Mouse (Mus musculus) kidney, embryonic 15.5 days (tissue): Measurements from ENCODE around the gene Tpo. TPM values are rescaled to one million over a fixed set of nuclear protein-coding genes. Genes with fewer than 3 reads are reported as not detected.

Experiments
- ATAC-seq: fragments of 200-750 bp; cut with Nextera tagmentation; replicated peaks from 2 replicates; pipeline ENCODE4 v1.8.0; 2017; ENCODE audit warnings: moderate TSS enrichment; ENCODE audit not compliant: low FRiP score
- H3K27ac ChIP-seq: fragments of 300-500 bp; sonication (generic); 2 replicates; pipeline ENCODE4 v1.5.1; 2015; ENCODE audit warnings: mild to moderate bottlenecking, inconsistent platforms
- H3K27me3 ChIP-seq: fragments of 300-500 bp; sonication (generic); 2 replicates; pipeline ENCODE4 v1.6.1; 2015; ENCODE audit warnings: inconsistent platforms
- H3K36me3 ChIP-seq: fragments of 300-500 bp; sonication (generic); 2 replicates; pipeline ENCODE4 v1.6.1; 2015; ENCODE audit warnings: inconsistent platforms
- H3K4me1 ChIP-seq: fragments of 300-500 bp; sonication (generic); 2 replicates; pipeline ENCODE4 v1.6.1; 2015; ENCODE audit warnings: inconsistent platforms
- H3K4me2 ChIP-seq: fragments of 300-500 bp; sonication (generic); 2 replicates; pipeline ENCODE4 v1.6.1; 2015; ENCODE audit warnings: moderate library complexity, mild to moderate bottlenecking, inconsistent platforms
- H3K4me3 ChIP-seq: fragments of 300-500 bp; sonication (generic); replicated peaks from 2 replicates; pipeline ENCODE4 v1.5.1; 2015; ENCODE audit warnings: mild to moderate bottlenecking, inconsistent platforms
- H3K9ac ChIP-seq: fragments of 300-500 bp; sonication (generic); 2 replicates; pipeline ENCODE4 v1.6.1; 2015; ENCODE audit warnings: mild to moderate bottlenecking, inconsistent platforms
- H3K9me3 ChIP-seq: fragments of 300-500 bp; sonication (generic); replicated peaks from 2 replicates; pipeline ENCODE4 v1.6.1; 2016; ENCODE audit warnings: inconsistent platforms
- WGBS: fragments of 180-500 bp; shearing (Covaris S2); methylation state at CpG from one replicate; pipeline ENCODE4 v1.1.7; 2015; ENCODE audit warnings: mixed read lengths; 5-methylcytosine and 5-hydroxymethylcytosine counted together
- polyA plus RNA-seq: library from polyadenylated mRNA; unstranded; fragments of >200 nt; fragmentation: Nextera tagmentation; extraction: Ambion mirVana; gene quantifications from 2 replicates; pipeline ENCODE4 v1.2.1, GENCODE M21; 2015

Gene Tpo
- polyA plus RNA-seq, 1 experiment from 2014 or later, result not detected

DNA sequence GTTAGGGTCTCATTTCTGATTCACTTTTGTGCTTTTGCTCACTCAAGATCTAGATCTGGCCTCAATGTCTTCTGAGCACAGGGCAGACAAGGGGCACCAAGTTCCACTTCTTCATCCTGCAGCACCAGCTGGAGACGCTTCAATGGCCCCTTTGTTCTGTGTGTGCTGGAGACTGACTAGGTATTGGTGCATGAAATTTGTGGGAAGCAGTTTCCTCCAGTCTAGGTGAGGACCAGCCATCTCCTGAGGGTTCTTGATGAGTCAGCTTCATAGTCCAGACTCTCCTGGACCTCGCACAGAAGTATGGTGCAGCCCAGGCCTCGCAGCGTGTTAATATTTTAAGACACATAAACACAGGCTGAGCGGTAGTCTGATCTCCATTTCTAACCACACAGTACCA, 97.7 kb downstream of the Tpo start:
- Histone ChIP-seq H3K9me3 (no peaks in the 10 kb centered on the region), H3K36me3 (no peaks in the 10 kb centered on the region), H3K27ac (no peak overlapping the region), H3K4me1 (no peaks in the 10 kb centered on the region), H3K27me3 (no peaks in the 10 kb centered on the region), H3K4me2 (no peak overlapping the region), H3K9ac (no peak overlapping the region), H3K4me3 (no peak overlapping the region)
- peak; percentile 55; the same call in 1 of the 2 replicates for ATAC-seq
- WGBS, result 74% methylated on average over 5 of the region's 5 CpGs

DNA sequence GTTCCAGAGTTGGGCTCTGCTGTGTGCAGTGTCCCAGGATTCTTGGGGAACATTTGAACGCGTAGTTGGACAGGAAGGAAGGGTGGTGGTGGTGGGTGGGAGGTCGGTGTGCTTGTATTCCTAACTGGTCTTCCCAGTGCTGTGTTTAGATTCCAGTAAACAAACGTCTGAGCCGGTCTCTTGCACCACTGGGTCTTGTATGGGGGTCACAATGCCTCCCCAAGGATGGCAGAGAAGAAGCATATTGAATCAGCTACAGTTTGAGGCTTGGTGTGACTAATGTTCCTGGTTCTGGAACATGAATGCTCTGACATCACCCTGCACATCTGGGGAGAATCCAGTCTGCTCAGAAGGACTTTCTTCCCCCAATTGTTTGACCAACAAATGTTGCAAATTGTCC, 101.9 kb downstream of the Tpo start:
- Histone ChIP-seq H3K27ac (no peak overlapping the region), H3K4me2 (no peak overlapping the region), H3K4me1 (no peaks in the 10 kb centered on the region), H3K36me3 (no peaks in the 10 kb centered on the region), H3K4me3 (no peak overlapping the region), H3K27me3 (no peaks in the 10 kb centered on the region), H3K9me3 (no peaks in the 10 kb centered on the region), H3K9ac (no peak overlapping the region)
- no peak for ATAC-seq
- WGBS, result 65% methylated on average over 5 of the region's 5 CpGs

DNA sequence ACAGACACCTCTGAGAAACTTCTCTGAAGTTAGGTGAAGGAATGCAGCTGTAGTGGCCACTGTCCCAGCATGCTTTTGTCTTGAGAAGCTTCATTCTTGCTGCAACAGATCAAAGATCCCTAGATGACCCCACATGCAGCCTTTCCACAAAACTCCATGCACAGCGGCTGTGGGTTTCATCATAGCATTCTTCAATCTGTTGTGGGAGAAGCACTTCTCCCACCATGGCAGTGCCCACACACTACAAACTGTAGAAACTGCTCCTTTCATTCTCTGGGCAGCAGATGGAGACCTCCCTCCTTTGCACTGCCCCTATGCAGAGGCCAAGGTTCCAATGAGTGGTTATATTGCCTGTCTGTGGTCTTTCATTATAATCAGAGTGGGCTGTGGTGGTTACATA, 103.3 kb downstream of the Tpo start:
- no peak for ATAC-seq
- Histone ChIP-seq H3K9ac (no peak overlapping the region), H3K9me3 (no peaks in the 10 kb centered on the region), H3K4me3 (no peak overlapping the region), H3K27ac (no peak overlapping the region), H3K27me3 (no peaks in the 10 kb centered on the region), H3K4me1 (no peaks in the 10 kb centered on the region), H3K36me3 (no peaks in the 10 kb centered on the region), H3K4me2 (no peak overlapping the region)
- 73% methylated on average over 1 of the region's 1 CpGs for WGBS

DNA sequence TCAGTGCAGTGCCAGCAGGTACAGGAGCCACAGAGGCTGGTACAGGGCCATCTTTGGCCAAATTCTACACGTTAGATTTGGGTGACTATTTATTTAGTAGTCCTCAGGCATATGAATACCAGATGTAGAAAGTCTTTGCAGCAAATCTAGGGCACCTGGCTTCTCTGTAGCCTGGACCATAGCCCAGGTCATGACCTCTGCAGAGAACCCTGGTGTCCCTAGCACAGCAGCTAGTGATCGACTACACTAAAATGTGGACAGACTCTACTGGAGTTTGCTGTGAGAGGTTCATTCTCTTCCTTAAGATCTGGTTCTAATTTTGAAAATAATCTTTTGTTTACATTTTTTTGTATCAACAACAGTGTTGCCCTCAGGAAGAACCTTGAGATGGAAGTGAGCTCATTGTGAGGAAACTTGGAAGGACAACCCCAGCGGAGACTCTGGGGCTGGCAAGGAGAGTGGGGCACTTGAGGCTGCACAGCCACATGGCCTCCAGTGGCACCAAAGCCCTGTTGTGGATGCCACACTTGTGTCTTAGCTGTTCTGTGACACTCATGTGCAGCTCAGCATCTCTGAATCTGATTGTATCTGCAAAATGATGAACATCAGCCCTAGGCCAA, 104.6 kb downstream of the Tpo start:
- 82% methylated on average over 3 of the region's 3 CpGs for WGBS
- H3K4me2 ChIP-seq, result no peak overlapping the region
- no peak for ATAC-seq
- H3K4me3 ChIP-seq, result no peak overlapping the region
- H3K27ac ChIP-seq, result no peak overlapping the region
- no peaks in the 10 kb centered on the region for H3K36me3 ChIP-seq
- H3K4me1 ChIP-seq, result no peaks in the 10 kb centered on the region
- H3K27me3 ChIP-seq, result no peaks in the 10 kb centered on the region
- no peaks in the 10 kb centered on the region for H3K9me3 ChIP-seq
- H3K9ac ChIP-seq, result no peak overlapping the region

DNA sequence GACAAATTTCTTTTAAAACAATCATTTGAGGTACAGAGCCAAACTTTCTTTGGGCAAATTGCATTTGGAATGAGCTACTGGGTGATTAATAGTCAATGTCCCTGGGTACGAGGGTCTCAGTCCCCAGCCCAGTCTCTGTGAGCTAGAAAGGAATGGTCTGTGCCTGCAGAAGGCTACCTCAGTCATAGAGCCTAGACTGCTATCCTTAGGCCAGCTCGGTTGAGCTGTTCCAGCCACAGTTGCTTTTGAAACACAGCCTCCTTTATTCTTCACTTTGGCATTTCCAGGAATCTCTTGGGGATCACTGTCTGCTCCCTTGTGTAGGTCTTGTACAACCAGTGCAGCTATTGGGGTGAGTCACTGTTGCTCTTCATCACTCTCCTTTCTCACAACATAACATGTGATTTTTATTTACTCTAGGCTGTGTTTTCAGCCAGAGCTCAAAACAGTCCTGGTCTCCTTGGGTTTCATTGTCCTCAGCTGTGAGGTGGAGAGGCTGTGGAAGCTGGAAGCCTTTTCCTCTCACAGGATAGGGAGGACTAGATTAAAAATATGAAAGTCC, 108.1 kb downstream of the Tpo start:
- Histone ChIP-seq H3K9me3 (no peaks in the 10 kb centered on the region), H3K4me1 (no peaks in the 10 kb centered on the region), H3K27ac (no peak overlapping the region), H3K27me3 (no peaks in the 10 kb centered on the region), H3K36me3 (no peaks in the 10 kb centered on the region), H3K4me2 (no peak overlapping the region), H3K4me3 (no peak overlapping the region), H3K9ac (no peak overlapping the region)
- ATAC-seq, result no peak
- WGBS, result 62% methylated on average over 2 of the region's 2 CpGs

DNA sequence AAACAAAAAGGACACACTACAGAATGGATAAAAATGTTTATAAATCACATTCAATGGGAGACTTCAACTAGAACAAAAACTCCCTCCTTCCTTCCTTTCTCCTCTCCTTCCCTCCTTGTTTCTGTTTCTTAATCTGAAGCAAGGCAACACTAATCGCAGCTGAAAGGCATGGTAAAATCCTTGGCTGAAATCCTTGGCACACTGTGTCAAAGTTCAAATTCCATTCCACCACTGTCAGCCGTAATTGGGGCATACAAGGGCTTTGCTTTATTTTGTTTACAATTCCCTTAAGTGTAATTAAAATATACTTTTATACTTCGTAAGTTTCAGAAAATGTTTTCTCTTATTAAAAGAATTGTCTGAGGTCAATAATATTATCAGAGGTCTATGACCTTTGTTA, 108.9 kb downstream of the Tpo start:
- Histone ChIP-seq H3K9ac (no peak overlapping the region), H3K36me3 (peaks cover 7% of the 10 kb centered on the region; the same call in 1 of the 2 replicates), H3K4me2 (no peak overlapping the region), H3K4me3 (no peak overlapping the region), H3K27me3 (no peaks in the 10 kb centered on the region), H3K27ac (no peak overlapping the region), H3K9me3 (no peaks in the 10 kb centered on the region), H3K4me1 (no peaks in the 10 kb centered on the region)
- ATAC-seq, result no peak
- WGBS, result 55% methylated on average over 3 of the region's 3 CpGs

DNA sequence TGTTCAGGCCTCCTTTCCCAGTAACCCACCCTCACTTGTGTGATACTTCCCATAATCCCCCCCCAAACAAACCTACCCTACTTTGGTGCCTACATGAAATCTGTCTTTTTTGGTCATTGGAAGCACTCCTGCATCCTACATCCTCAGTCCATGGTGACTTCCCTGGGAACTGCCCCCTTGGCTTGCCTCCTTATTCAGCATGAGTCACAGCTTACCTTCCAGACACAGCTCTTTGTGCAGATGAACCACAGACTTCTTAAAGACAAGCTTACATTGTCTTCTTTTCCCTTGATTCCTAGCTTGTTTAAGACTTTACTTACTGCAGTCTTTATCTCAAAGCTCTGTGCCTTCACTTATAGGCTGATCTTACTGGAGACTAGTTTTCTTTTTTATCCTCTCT, 112.0 kb downstream of the Tpo start:
- H3K9me3 ChIP-seq, result no peaks in the 10 kb centered on the region
- H3K9ac ChIP-seq, result no peak overlapping the region
- peaks cover 35% of the 10 kb centered on the region for H3K36me3 ChIP-seq
- no peaks in the 10 kb centered on the region for H3K27me3 ChIP-seq
- H3K4me1 ChIP-seq, result no peaks in the 10 kb centered on the region
- ATAC-seq, result no peak
- no peak overlapping the region for H3K27ac ChIP-seq
- H3K4me2 ChIP-seq, result no peak overlapping the region
- H3K4me3 ChIP-seq, result no peak overlapping the region

DNA sequence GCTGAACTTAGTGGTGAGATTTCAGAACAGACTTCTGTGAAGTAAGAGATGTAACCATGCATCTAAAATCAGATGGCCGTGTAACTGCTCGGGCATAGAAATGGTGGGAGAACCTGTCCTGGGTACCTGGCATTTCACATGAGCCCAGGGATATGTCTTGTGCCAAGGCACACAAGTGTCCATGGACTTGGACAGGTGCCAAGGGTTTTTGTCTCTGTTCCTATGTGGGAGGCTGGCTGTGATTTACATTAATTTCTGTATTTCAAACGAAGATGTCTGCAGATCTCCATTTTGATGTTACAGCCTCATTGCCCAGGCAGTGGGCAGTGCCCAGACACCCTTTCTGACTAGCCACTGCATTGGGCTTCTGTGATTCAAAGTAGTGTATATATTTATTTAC, 115.3 kb downstream of the Tpo start:
- no peak overlapping the region for H3K9ac ChIP-seq
- 76% methylated on average over 3 of the region's 3 CpGs for WGBS
- H3K36me3 ChIP-seq, result peaks cover 68% of the 10 kb centered on the region
- no peaks in the 10 kb centered on the region for H3K27me3 ChIP-seq
- H3K27ac ChIP-seq, result no peak overlapping the region
- H3K4me3 ChIP-seq, result no peak overlapping the region
- ATAC-seq, result no peak
- no peaks in the 10 kb centered on the region for H3K9me3 ChIP-seq
- H3K4me1 ChIP-seq, result no peaks in the 10 kb centered on the region
- H3K4me2 ChIP-seq, result no peak overlapping the region

DNA sequence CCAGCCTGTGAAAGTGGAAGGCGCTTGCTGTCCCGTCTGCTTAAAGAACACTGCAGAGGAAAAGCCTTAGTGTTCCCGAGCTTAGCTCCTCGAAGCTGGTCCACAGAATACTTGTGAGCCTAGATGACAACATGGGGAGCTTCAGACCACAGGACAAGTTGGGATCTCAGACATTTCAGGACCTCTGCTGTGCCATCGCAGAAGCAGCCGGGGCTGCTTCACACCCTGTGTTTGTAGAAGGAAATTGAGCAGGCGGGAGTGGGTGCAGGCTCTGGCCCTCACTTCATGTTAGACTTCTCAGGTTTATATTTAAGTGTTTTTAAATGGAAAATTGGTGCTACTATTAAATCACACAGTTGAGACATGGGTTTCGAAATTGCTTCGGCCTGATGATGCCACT, 116.9 kb downstream of the Tpo start:
- ATAC-seq, result no peak
- H3K36me3 ChIP-seq, result peaks cover 84% of the 10 kb centered on the region
- no peak overlapping the region for H3K9ac ChIP-seq
- no peaks in the 10 kb centered on the region for H3K9me3 ChIP-seq
- H3K27me3 ChIP-seq, result no peaks in the 10 kb centered on the region
- no peaks in the 10 kb centered on the region for H3K4me1 ChIP-seq
- WGBS, result 87% methylated on average over 9 of the region's 9 CpGs
- no peak overlapping the region for H3K27ac ChIP-seq
- no peak overlapping the region for H3K4me3 ChIP-seq
- no peak overlapping the region for H3K4me2 ChIP-seq

DNA sequence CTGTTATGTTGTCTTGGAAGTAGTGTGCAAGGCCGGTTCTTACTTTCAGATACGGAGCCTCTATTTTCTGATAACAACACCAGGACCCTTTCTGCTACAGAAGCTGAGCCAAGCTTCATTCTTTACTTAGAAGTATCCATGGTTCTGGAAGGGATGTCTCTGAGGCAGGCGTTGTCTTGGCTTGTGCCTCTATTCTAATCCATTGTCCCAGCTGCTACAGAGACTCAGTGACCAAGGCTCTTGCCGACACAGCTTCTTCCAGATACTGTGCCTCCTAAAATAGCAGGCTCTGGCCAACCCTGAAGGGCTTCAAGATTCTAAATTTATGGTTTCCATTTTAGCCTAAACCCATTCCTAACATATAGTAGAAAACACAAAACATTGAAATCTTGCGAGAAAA, 123.7 kb downstream of the Tpo start:
- Histone ChIP-seq H3K27me3 (no peaks in the 10 kb centered on the region), H3K36me3 (peaks cover 89% of the 10 kb centered on the region)

DNA sequence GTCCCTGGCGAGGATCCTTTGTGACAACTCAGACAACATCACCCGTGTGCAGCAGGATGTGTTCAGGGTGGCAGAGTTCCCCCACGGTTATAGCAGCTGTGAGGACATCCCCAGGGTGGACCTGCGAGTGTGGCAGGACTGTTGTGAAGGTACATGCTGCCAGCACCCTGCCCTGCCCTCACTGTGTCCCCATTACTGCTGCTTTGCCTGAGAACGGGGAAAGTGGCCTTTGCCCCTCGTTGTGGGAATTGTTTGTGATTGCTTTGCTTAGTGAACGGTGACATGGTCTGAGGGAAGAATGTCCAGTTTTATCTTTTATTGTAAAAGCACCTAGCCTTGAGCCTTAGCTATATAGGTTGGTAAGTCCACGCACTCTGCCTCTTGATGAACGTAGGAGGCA, 125.8 kb downstream of the Tpo start:
- WGBS, result 80% methylated on average over 9 of the region's 9 CpGs
- no peak for ATAC-seq
- H3K36me3 ChIP-seq, result peaks cover 89% of the 10 kb centered on the region

More for the DNA sequence above, 123.7 kb downstream of the Tpo start:
- ATAC-seq, result no peak
- Histone ChIP-seq H3K4me2 (no peak overlapping the region), H3K27ac (no peak overlapping the region), H3K4me1 (no peaks in the 10 kb centered on the region), H3K9ac (no peak overlapping the region), H3K9me3 (no peaks in the 10 kb centered on the region), H3K4me3 (no peak overlapping the region)
- 90% methylated on average over 5 of the region's 5 CpGs for WGBS

More for the DNA sequence above, 125.8 kb downstream of the Tpo start:
- no peak overlapping the region for H3K9ac ChIP-seq
- no peaks in the 10 kb centered on the region for H3K27me3 ChIP-seq
- H3K27ac ChIP-seq, result no peak overlapping the region
- H3K4me1 ChIP-seq, result no peaks in the 10 kb centered on the region
- no peak overlapping the region for H3K4me3 ChIP-seq
- no peak overlapping the region for H3K4me2 ChIP-seq
- no peaks in the 10 kb centered on the region for H3K9me3 ChIP-seq
